Mouse (Mus musculus) kidney, adult 2 months (tissue): ENCODE data around the gene Dnm1. TPM values are rescaled to one million over a fixed set of nuclear protein-coding genes. Genes with fewer than 3 reads are reported as not detected.

Experiments used
- DNase-seq: peaks from one replicate; pipeline ENCODE4 v3.0.0; 2021
- H3K27ac ChIP-seq: fragments of 200-500 bp; 2 replicates; pipeline ENCODE4 v1.5.1; 2012; ENCODE audit warnings: low read depth, low read length, control low read depth, inconsistent platforms; ENCODE audit not compliant: insufficient read depth
- H3K27me3 ChIP-seq: fragments of 200-500 bp; replicated peaks from 2 replicates; pipeline ENCODE4 v1.6.1; 2012; ENCODE audit warnings: mild to moderate bottlenecking, moderate library complexity, low read length, inconsistent platforms; ENCODE audit not compliant: control insufficient read depth, insufficient read depth
- H3K36me3 ChIP-seq: fragments of 200-500 bp; 2 replicates; pipeline ENCODE4 v1.6.1; 2012; ENCODE audit warnings: mild to moderate bottlenecking, moderate library complexity, low read length, inconsistent platforms; ENCODE audit not compliant: control insufficient read depth, insufficient read depth
- H3K4me1 ChIP-seq: fragments of 200-500 bp; 2 replicates; pipeline ENCODE4 v1.6.1; 2011; ENCODE audit warnings: low read length; ENCODE audit not compliant: control insufficient read depth, insufficient read depth
- H3K4me3 ChIP-seq: fragments of 200-500 bp; 2 replicates; pipeline ENCODE4 v1.5.1; 2011; ENCODE audit warnings: mild to moderate bottlenecking, low read depth, low read length, control low read depth; ENCODE audit not compliant: insufficient read depth
- CTCF ChIP-seq: fragments of 200-500 bp; conservative IDR thresholded peaks from 2 replicates; pipeline ENCODE4 v1.5.1; 2011; ENCODE audit warnings: low read depth, mild to moderate bottlenecking, control low read depth, low read length, moderate library complexity, mixed read lengths; ENCODE audit not compliant: insufficient read depth, insufficient read length
- POLR2A ChIP-seq: fragments of 200-500 bp; IDR thresholded peaks from one replicate; pipeline ENCODE4 v1.6.1; 2011; ENCODE audit warnings: low read depth, low read length, control low read depth
- WGBS: fragments of 180-500 bp; shearing (Covaris S2); methylation state at CpG from one replicate; pipeline ENCODE4 v1.1.7; 2018; 5-methylcytosine and 5-hydroxymethylcytosine counted together
- polyA plus RNA-seq: library from polyadenylated mRNA; depleted of rRNA; stranded (reverse); fragments of >200 nt; gene quantifications from 2 replicates; pipeline ENCODE4 v1.2.3, GENCODE M21; 2012

The Dnm1 gene
- polyA plus RNA-seq, 1 experiment: 8.3 TPM

DNA sequence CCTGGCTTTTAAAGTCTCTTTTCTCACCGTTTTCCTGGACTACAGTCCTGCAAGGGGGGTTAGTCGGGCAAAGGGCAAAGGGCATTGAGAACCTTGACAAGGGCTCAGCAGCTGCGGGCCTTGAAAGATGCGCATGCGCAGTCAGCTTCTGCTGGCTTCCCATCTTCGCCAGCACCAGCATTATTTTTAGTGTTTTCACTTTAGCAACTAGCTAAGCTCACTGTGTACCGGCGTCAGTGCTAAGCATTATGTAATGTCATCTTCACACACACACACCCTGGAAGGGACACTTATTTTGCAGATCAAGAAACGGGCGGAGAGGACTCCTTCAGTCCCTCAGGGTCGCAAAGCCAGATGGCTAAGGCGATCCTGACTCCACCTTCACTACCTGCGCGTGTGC lies 7.6 kb upstream of the Dnm1 start:
- Histone ChIP-seq H3K36me3 (no peaks in the 10 kb centered on the region), H3K4me1 (no peaks in the 10 kb centered on the region; the same call in 1 of the 2 replicates), H3K27me3 (no peaks in the 10 kb centered on the region), H3K4me3 (peak overlapping the region; percentile 53), H3K27ac (peak overlapping the region; percentile 51; the same call in 1 of the 2 replicates)
- DNase-seq: peak; percentile 93
- WGBS: 7% methylated on average over 14 of the region's 14 CpGs
- TF ChIP-seq CTCF (no peak), POLR2A (no peak)

- DNase-seq: no peak
- 77% methylated on average over 10 of the region's 10 CpGs for WGBS
- Histone ChIP-seq H3K36me3 (no peaks in the 10 kb centered on the region), H3K27me3 (no peaks in the 10 kb centered on the region), H3K4me1 (peaks cover 2% of the 10 kb centered on the region; the same call in 1 of the 2 replicates), H3K27ac (no peak overlapping the region), H3K4me3 (no peak overlapping the region)
- no peak for TF ChIP-seq CTCF
- no peak for TF ChIP-seq POLR2A
These were observed 5.2 kb upstream of the Dnm1 start for GRCm38 (mm10) chr2:32358381-32358780.

DNA sequence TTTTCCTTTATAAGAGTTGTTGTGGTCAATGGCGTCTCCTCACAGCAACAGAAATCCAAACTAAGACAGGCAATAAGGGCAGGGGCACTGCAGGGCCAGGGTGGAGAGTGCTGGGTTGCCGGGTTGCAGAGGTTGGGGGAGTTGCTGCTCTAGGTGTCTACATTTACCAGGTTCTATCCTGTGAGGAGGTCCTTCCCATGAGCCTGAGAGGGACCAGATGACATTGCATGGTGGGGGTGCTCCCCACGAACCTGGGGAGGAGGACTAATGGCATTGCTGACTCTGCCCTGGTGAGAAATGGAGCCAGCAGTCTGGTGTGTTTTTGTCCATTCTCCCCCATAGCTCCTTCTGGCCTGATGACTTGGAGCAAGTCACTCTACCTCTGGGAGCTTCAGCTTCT lies 4.6 kb upstream of the Dnm1 start:
- Histone ChIP-seq H3K4me1 (peaks cover 3% of the 10 kb centered on the region; the same call in 1 of the 2 replicates), H3K27ac (no peak overlapping the region), H3K36me3 (no peaks in the 10 kb centered on the region), H3K4me3 (no peak overlapping the region), H3K27me3 (no peaks in the 10 kb centered on the region)
- no peak for DNase-seq
- TF ChIP-seq CTCF: no peak
- TF ChIP-seq POLR2A: no peak
- WGBS: 81% methylated on average over 3 of the region's 3 CpGs

GRCm38 (mm10) chr2:32356216-32356615 lies 3.1 kb upstream of the Dnm1 start:
- Histone ChIP-seq H3K27ac (no peak overlapping the region), H3K4me1 (peaks cover 3% of the 10 kb centered on the region; the same call in 1 of the 2 replicates), H3K27me3 (no peaks in the 10 kb centered on the region; the same call in 1 of the 2 replicates), H3K4me3 (no peak overlapping the region), H3K36me3 (no peaks in the 10 kb centered on the region)
- WGBS: 75% methylated on average over 10 of the region's 10 CpGs
- no peak for TF ChIP-seq CTCF
- no peak for TF ChIP-seq POLR2A
- DNase-seq: no peak

DNA sequence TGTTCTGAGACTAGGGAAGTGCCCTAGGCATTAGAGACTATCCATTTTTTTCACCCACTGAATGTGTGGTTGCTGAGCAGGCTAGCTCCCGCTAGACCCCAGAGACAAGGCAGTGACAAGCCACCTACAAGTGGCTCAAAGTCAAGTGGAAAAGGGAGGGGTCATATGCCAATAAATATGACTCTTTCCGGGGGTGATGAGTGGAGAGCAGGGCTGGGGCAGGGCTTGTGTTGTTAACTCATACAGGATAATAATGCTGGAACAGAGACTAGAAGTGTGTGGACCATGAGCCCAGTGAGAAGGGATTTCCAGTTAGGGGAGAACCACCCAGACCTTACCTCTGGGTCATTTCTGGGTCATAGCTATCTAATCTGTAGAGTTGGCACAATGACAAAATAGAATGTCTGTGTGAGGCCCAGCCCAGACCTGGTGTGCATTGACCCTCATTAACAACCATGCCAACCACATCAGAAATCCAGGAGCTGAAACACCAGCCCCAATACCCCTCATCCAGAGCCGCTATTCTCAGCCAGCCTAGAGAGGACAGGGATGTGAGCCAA lies 1.3 kb upstream of the Dnm1 start:
- TF ChIP-seq CTCF (no peak), POLR2A (no peak)
- Histone ChIP-seq H3K27ac (no peak overlapping the region), H3K27me3 (no peaks in the 10 kb centered on the region; the same call in 1 of the 2 replicates), H3K4me1 (peaks cover 3% of the 10 kb centered on the region; the same call in 1 of the 2 replicates), H3K4me3 (no peak overlapping the region), H3K36me3 (no peaks in the 10 kb centered on the region)
- 93% methylated on average over 3 of the region's 3 CpGs for WGBS
- no peak for DNase-seq

DNA sequence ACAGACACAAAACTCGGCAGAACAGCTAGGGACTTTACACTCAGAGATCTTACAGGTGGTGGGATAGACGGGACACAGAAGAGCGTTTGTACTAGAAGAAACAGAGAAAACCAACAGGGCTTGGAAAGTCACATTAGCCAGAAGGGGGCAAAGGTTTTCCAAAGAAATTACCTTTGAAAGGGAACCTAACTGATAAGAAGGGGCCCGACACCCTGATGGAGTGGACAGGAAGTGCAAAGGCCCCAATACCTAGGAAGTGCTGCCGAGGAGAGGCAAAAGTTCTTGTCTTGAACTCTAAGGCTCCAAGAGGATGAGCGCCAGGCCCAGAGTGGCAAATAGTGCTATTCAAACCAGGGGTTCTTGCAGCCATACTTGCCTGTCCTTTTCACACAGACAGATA lies 698 bp upstream of the Dnm1 start:
- no peak for DNase-seq
- WGBS: 79% methylated on average over 6 of the region's 6 CpGs
- Histone ChIP-seq H3K27me3 (no peaks in the 10 kb centered on the region; the same call in 1 of the 2 replicates), H3K36me3 (no peaks in the 10 kb centered on the region), H3K27ac (no peak overlapping the region), H3K4me1 (peaks cover 3% of the 10 kb centered on the region; the same call in 1 of the 2 replicates), H3K4me3 (no peak overlapping the region)
- no peak for TF ChIP-seq POLR2A
- TF ChIP-seq CTCF: no peak

DNA sequence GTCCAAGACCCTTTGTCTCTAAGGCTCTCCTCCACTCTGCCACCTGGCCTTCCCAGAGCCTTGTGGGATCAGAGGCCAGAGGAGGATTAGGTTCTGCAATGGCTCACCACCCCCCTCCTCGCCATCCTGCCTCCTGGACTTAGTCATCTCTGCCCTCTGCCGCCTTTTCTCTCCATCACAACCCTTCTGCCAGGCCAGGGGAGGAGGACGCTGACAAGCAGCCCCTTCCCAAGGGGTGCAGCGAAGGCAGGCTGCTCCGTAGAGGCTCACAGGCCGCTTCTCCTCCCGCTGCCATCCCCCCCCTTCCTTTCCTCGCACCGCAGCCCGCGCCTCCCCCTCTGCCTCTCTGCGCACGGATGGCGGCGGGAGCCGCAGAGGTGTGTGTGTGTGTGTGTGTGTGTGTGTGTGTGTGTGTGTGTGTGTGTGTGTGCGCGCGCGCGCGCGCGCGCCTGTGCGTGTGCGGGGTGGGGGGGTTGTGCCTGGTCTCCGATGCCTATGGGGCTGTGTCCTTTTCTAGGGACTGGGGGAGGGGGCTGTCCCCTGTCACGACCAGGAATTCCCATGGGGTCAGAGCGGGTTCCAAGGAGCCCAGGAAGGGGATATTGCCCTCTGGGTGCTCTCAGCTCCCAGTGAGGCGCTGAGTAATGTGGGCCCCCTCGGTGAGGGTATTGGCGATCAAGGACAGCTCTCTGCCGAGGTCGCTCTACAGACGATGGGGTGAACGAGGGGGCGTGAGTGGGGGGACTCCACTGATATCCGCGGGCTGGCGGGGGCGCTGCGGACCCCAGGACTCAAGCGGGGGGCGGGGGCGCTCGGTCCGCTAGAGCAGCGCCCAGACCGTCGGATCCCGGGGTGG lies 759 bp downstream of the Dnm1 start, which contains the start of gene Ciz1:
Gene Ciz1 (plus strand): TSS at position 177 of the 856 bp plus-strand sequence.
- no peaks in the 10 kb centered on the region for H3K36me3 ChIP-seq
- 3% methylated on average over 45 of the region's 52 CpGs for WGBS
- peak within 1 kb of the TSS; percentile 68 for H3K4me3 ChIP-seq
- H3K27me3 ChIP-seq: no peaks in the 10 kb centered on the region; the same call in 1 of the 2 replicates
- no peak within 1 kb of the TSS for H3K27ac ChIP-seq
- peaks cover 3% of the 10 kb centered on the region; the same call in 1 of the 2 replicates for H3K4me1 ChIP-seq
- TF ChIP-seq POLR2A: no peak
- no peak for TF ChIP-seq CTCF
- DNase-seq: no peak
